ENCODE assay signal across 27 mouse cellular contexts in genomic region chr1:91231896-91232295, GRCm38 (mm10). TPM values are rescaled to one million over a fixed set of nuclear protein-coding genes. Genes with fewer than 3 reads are reported as not detected.
DNase-seq lines count a peak whose midpoint lies in the region; ATAC-seq and TF ChIP-seq lines count a peak whose summit lies in the region.
"Had no signal": no experiment of that assay in that cellular context is flagged by ENCODE, and none has a peak within 500 bp of the region (broad histone marks: within the 10 kb centered on the region; RNA-seq: fewer than 3 reads in every experiment).

No protein-coding gene starts in this region.

- H3K27me3 ChIP-seq in lung, embryonic 14.5 days (ENCODE audit: insufficient read depth, low read length) = no peaks in the 10 kb centered on the region
- H3K27me3 ChIP-seq in lung, postnatal 0 days (replicated peaks; ENCODE audit: insufficient read depth, low read length) = no peaks in the 10 kb centered on the region
- no peaks in the 10 kb centered on the region for H3K27me3 ChIP-seq in intestine, embryonic 15.5 days (replicated peaks)
- no peaks in the 10 kb centered on the region for H3K27me3 ChIP-seq in forebrain, embryonic 12.5 days
- H3K27me3 ChIP-seq: embryonic facial prominence, embryonic 15.5 days; heart, embryonic 15.5 days had no signal

- peak; percentile 60 for ATAC-seq in lung, embryonic 14.5 days (ENCODE audit: insufficient read depth)
- ATAC-seq in lung, postnatal 0 days = peak; percentile 83
- 0 out of 2 replicates have a peak, but pooled peaks have one; percentile 18 for ATAC-seq in megakaryocyte progenitor cell, adult 5-6 weeks (replicated peaks; ENCODE audit: poor library complexity)
- no peak for ATAC-seq in intestine, embryonic 15.5 days
- ATAC-seq in forebrain, embryonic 12.5 days (ENCODE audit: low FRiP score) = no peak
- ATAC-seq: activated CD4-positive, CD25-positive, alpha-beta regulatory T cell, adult 4 months; forebrain, postnatal 0 days; inflammation-experienced regulatory T-cells, adult 6 months; liver, postnatal 0 days had no signal

- TF ChIP-seq POLR2A in lung, adult 2 months (IDR thresholded peaks at IDR 0.05; ENCODE audit: borderline replicate concordance, extremely low read depth, low read depth, low read length) = no peak

- no peaks in the 10 kb centered on the region for H3K9me3 ChIP-seq in lung, embryonic 14.5 days (ENCODE audit: low read depth, low read length)
- no peaks in the 10 kb centered on the region for H3K9me3 ChIP-seq in lung, postnatal 0 days (ENCODE audit: low read length)
- no peaks in the 10 kb centered on the region for H3K9me3 ChIP-seq in intestine, embryonic 15.5 days
- no peaks in the 10 kb centered on the region for H3K9me3 ChIP-seq in forebrain, embryonic 12.5 days
- H3K9me3 ChIP-seq: embryonic facial prominence, embryonic 15.5 days; heart, embryonic 15.5 days; limb, embryonic 10.5 days; midbrain, embryonic 10.5 days had no signal

- no peaks in the 10 kb centered on the region for H3K36me3 ChIP-seq in lung, embryonic 14.5 days (ENCODE audit: insufficient read depth)
- H3K36me3 ChIP-seq in lung, postnatal 0 days (ENCODE audit: insufficient read depth, low read length) = no peaks in the 10 kb centered on the region
- H3K36me3 ChIP-seq in intestine, embryonic 15.5 days = no peaks in the 10 kb centered on the region
- H3K36me3 ChIP-seq in forebrain, embryonic 12.5 days (replicated peaks) = no peaks in the 10 kb centered on the region
- H3K36me3 ChIP-seq: embryonic facial prominence, embryonic 15.5 days; heart, embryonic 15.5 days; limb, embryonic 10.5 days; midbrain, embryonic 10.5 days had no signal

- H3K4me1 ChIP-seq in lung, embryonic 14.5 days (ENCODE audit: insufficient read depth) = 0 out of 2 replicates have a peak, but pooled peaks cover 13% of the 10 kb centered on the region
- H3K4me1 ChIP-seq in lung, adult 2 months (ENCODE audit: control insufficient read depth, insufficient read depth, low read length) = peaks cover 3% of the 10 kb centered on the region
- no peaks in the 10 kb centered on the region for H3K4me1 ChIP-seq in lung, postnatal 0 days (ENCODE audit: insufficient read depth, low read depth, low read length)
- peaks cover 5% of the 10 kb centered on the region; the same call in 1 of the 2 replicates for H3K4me1 ChIP-seq in intestine, embryonic 15.5 days (replicated peaks)
- H3K4me1 ChIP-seq in forebrain, embryonic 12.5 days = no peaks in the 10 kb centered on the region

- peak; percentile 82 for TF ChIP-seq EP300 in lung, postnatal 0 days (IDR thresholded peaks at IDR 0.05)

- no peak overlapping the region for H3K9ac ChIP-seq in lung, embryonic 14.5 days
- no peak overlapping the region for H3K9ac ChIP-seq in lung, postnatal 0 days (replicated peaks; ENCODE audit: low read depth)
- H3K9ac ChIP-seq in intestine, embryonic 15.5 days = no peak overlapping the region
- no peak overlapping the region for H3K9ac ChIP-seq in forebrain, embryonic 12.5 days
- H3K9ac ChIP-seq: embryonic facial prominence, embryonic 15.5 days; forebrain, postnatal 0 days; heart, embryonic 15.5 days; hindbrain, embryonic 14.5 days; liver, postnatal 0 days had no signal

- 8% methylated on average over 5 of the region's 5 CpGs for WGBS in lung, embryonic 14.5 days
- 12% methylated on average over 5 of the region's 5 CpGs for WGBS in lung, adult 2 months
- 11% methylated on average over 5 of the region's 5 CpGs for WGBS in lung, postnatal 0 days
- 31% methylated on average over 5 of the region's 5 CpGs for WGBS in intestine, embryonic 15.5 days
- 53% methylated on average over 5 of the region's 5 CpGs for WGBS in forebrain, embryonic 12.5 days

- H3K4me3 ChIP-seq in lung, embryonic 14.5 days (ENCODE audit: low read depth, low read length) = no peak overlapping the region
- no peak overlapping the region for H3K4me3 ChIP-seq in lung, adult 2 months (replicated peaks; ENCODE audit: extremely low read depth, low read depth, low read length)
- H3K4me3 ChIP-seq in lung, postnatal 0 days (ENCODE audit: low read depth, low read length) = no peak overlapping the region
- H3K4me3 ChIP-seq in intestine, embryonic 15.5 days (replicated peaks) = no peak overlapping the region
- no peak overlapping the region for H3K4me3 ChIP-seq in forebrain, embryonic 12.5 days (replicated peaks)
- H3K4me3 ChIP-seq: embryonic facial prominence, embryonic 15.5 days; heart, embryonic 15.5 days; layer of hippocampus, adult 2 months; limb, embryonic 10.5 days; midbrain, embryonic 10.5 days had no signal

- no peak overlapping the region for H3K27ac ChIP-seq in lung, embryonic 14.5 days (ENCODE audit: low read depth)
- H3K27ac ChIP-seq in lung, postnatal 0 days (ENCODE audit: low read length) = peak overlapping the region; percentile 44; the same call in 1 of the 2 replicates
- no peak overlapping the region for H3K27ac ChIP-seq in intestine, embryonic 15.5 days
- H3K27ac ChIP-seq in forebrain, embryonic 12.5 days = no peak overlapping the region
- H3K27ac ChIP-seq: embryonic facial prominence, embryonic 15.5 days; heart, embryonic 15.5 days; hindbrain, embryonic 14.5 days; layer of hippocampus, adult 2 months; limb, embryonic 10.5 days; midbrain, embryonic 10.5 days had no signal

- TF ChIP-seq CTCF in lung, embryonic 14.5 days (IDR thresholded peaks at IDR 0.05; ENCODE audit: low read depth) = no peak
- TF ChIP-seq CTCF in lung, adult 2 months (IDR thresholded peaks at IDR 0.05; ENCODE audit: insufficient read depth, low read length) = no peak
- TF ChIP-seq CTCF in lung, postnatal 0 days (IDR thresholded peaks at IDR 0.05) = no peak

- DNase-seq in lung, embryonic 14.5 days = peak; percentile 79
- DNase-seq in lung, adult 2 months = no peak
- DNase-seq in lung, postnatal 0 days (ENCODE audit: low spot score) = peak; percentile 89
- DNase-seq in ovary, postnatal 10 days (ENCODE audit: low spot score) = no peak
- DNase-seq: adrenal gland, postnatal 10 days; B cell, adult 2 months; cerebellum, adult 2 months; forebrain, postnatal 0 days; gastrocnemius, postnatal 14 days; heart, postnatal 4 days; kidney, adult 9 months; kidney, postnatal 25 days; liver; liver, postnatal 0 days; right cerebral cortex, postnatal 25 days; spleen, adult 18-20 months had no signal

- no peak overlapping the region for H3K4me2 ChIP-seq in lung, embryonic 14.5 days
- no peak overlapping the region for H3K4me2 ChIP-seq in lung, postnatal 0 days (replicated peaks; ENCODE audit: low read depth, low read length)
- no peak overlapping the region for H3K4me2 ChIP-seq in intestine, embryonic 15.5 days (replicated peaks)
- no peak overlapping the region for H3K4me2 ChIP-seq in forebrain, embryonic 12.5 days
- H3K4me2 ChIP-seq: embryonic facial prominence, embryonic 15.5 days; heart, embryonic 15.5 days; hindbrain, embryonic 14.5 days had no signal

RNA-seq across cellular contexts. Expression of gene Ube2f, which starts 18.2 kb away (rescaled TPM):
- 77.9 and 78.0 TPM in 2 replicates for polyA plus RNA-seq in lung, embryonic 14.5 days (2014; fragmentation: Nextera tagmentation; extraction: Ambion mirVana)
- polyA plus RNA-seq in lung, adult 2 months (2012; rRNA removed) = 21.7 and 29.8 TPM in 2 replicates
- 55.5 and 58.3 TPM in 2 replicates for polyA plus RNA-seq in lung, postnatal 0 days (2015; fragmentation: Nextera tagmentation; extraction: Ambion mirVana)
- 90.2 and 92.6 TPM in 2 replicates for total RNA-seq in megakaryocyte progenitor cell, adult 5-6 weeks (2015)
- total RNA-seq in megakaryocyte progenitor cell, adult 5-6 weeks (2017) = 46.8 and 58.6 TPM in 2 replicates
- polyA plus RNA-seq in intestine, embryonic 15.5 days (2015; fragmentation: Nextera tagmentation; extraction: Ambion mirVana) = 65.1 and 66.7 TPM in 2 replicates
- 75.9 and 78.9 TPM in 2 replicates for polyA plus RNA-seq in forebrain, embryonic 12.5 days (2016; fragmentation: Nextera tagmentation; extraction: Ambion mirVana)

RNA-seq across cellular contexts. Expression of gene Ramp1, which starts 52.3 kb away (rescaled TPM):
- polyA plus RNA-seq in lung, embryonic 14.5 days (2014; fragmentation: Nextera tagmentation; extraction: Ambion mirVana) = 5.0 and 7.4 TPM in 2 replicates
- 35.7 and 37.7 TPM in 2 replicates for polyA plus RNA-seq in lung, adult 2 months (2012; rRNA removed)
- polyA plus RNA-seq in lung, postnatal 0 days (2015; fragmentation: Nextera tagmentation; extraction: Ambion mirVana) = 33.8 and 49.4 TPM in 2 replicates
- 184 and 191 TPM in 2 replicates for total RNA-seq in megakaryocyte progenitor cell, adult 5-6 weeks (2015)
- 174 and 180 TPM in 2 replicates for total RNA-seq in megakaryocyte progenitor cell, adult 5-6 weeks (2017)
- 7.9 and 9.4 TPM in 2 replicates for polyA plus RNA-seq in intestine, embryonic 15.5 days (2015; fragmentation: Nextera tagmentation; extraction: Ambion mirVana)
- 0.10 and 0.26 TPM in 2 replicates for polyA plus RNA-seq in forebrain, embryonic 12.5 days (2016; fragmentation: Nextera tagmentation; extraction: Ambion mirVana)

Comparison
In these comparisons a context has a peak if more than half of its experiments do, and no peak if none do; other contexts are left out.
1. DNase-seq: peak in lung, embryonic 14.5 days (single experiment) and lung, postnatal 0 days (single experiment); none in lung, adult 2 months (single experiment) and ovary, postnatal 10 days (single experiment).
2. ATAC-seq: peak in lung, embryonic 14.5 days (single experiment), lung, postnatal 0 days (single experiment) and megakaryocyte progenitor cell, adult 5-6 weeks (single experiment); none in intestine, embryonic 15.5 days (single experiment) and forebrain, embryonic 12.5 days (single experiment).